Mouse (Mus musculus) neural tube, embryonic 14.5 days (tissue): ENCODE measurements around the gene Dync1li1. TPM values are rescaled to one million over a fixed set of nuclear protein-coding genes. Genes with fewer than 3 reads are reported as not detected.
A peak's percentile ranks its signal among the peaks of the same experiment; 100 is the strongest.
"Not testable (repeated sequence)": the region's sequence is repeated elsewhere in the genome, so short reads cannot be mapped to it uniquely, and the experiment has no call there.

ENCODE experiments used
- ATAC-seq: fragments of 200-750 bp; cut with Nextera tagmentation; 2 replicates; pipeline ENCODE4 v1.8.0; 2017; ENCODE audit warnings: low read depth, mild to moderate bottlenecking, moderate TSS enrichment, moderate library complexity
- H3K27ac ChIP-seq: fragments of 300-500 bp; sonication (generic); 2 replicates; pipeline ENCODE4 v1.5.1; 2014; ENCODE audit warnings: low read depth, mild to moderate bottlenecking, control low read depth, low read length, moderate library complexity, mixed read lengths
- H3K27me3 ChIP-seq: fragments of 300-500 bp; sonication (generic); 2 replicates; pipeline ENCODE4 v1.6.1; 2014; ENCODE audit warnings: low read length; ENCODE audit not compliant: control insufficient read depth, insufficient read depth
- H3K36me3 ChIP-seq: fragments of 300-500 bp; sonication (generic); 2 replicates; pipeline ENCODE4 v1.6.1; 2014; ENCODE audit warnings: low read length, mixed read lengths; ENCODE audit not compliant: control insufficient read depth, insufficient read depth
- H3K4me1 ChIP-seq: fragments of 300-500 bp; sonication (generic); 2 replicates; pipeline ENCODE4 v1.6.1; 2014; ENCODE audit warnings: low read length; ENCODE audit not compliant: control insufficient read depth, insufficient read depth
- H3K4me2 ChIP-seq: fragments of 300-500 bp; sonication (generic); 2 replicates; pipeline ENCODE4 v1.6.1; 2014; ENCODE audit warnings: mild to moderate bottlenecking, low read depth, low read length, control low read depth
- H3K4me3 ChIP-seq: fragments of 300-500 bp; sonication (generic); 2 replicates; pipeline ENCODE4 v1.5.1; 2014; ENCODE audit warnings: low read depth, low read length, control low read depth, mixed read lengths
- H3K9ac ChIP-seq: fragments of 300-500 bp; sonication (generic); replicated peaks from 2 replicates; pipeline ENCODE4 v1.6.1; 2014; ENCODE audit warnings: low read depth, mild to moderate bottlenecking, control low read depth, low read length, mixed read lengths
- H3K9me3 ChIP-seq: fragments of 300-500 bp; sonication (generic); 2 replicates; pipeline ENCODE4 v1.6.1; 2016; ENCODE audit warnings: low read length; ENCODE audit not compliant: control insufficient read depth
- WGBS: fragments of 180-500 bp; shearing (Covaris S2); extraction: QIAGEN DNeasy Blood & Tissue Kit; methylation state at CpG from one replicate; pipeline ENCODE4 v1.1.7; 2014; 5-methylcytosine and 5-hydroxymethylcytosine counted together
- polyA plus RNA-seq: library from polyadenylated mRNA; unstranded; fragments of >200 nt; fragmentation: Nextera tagmentation; extraction: Ambion mirVana; gene quantifications from 2 replicates; pipeline ENCODE4 v1.2.1, GENCODE M21; 2014

Dync1li1 gene
- polyA plus RNA-seq, 1 experiment from 2014 or later = 141 TPM

DNA sequence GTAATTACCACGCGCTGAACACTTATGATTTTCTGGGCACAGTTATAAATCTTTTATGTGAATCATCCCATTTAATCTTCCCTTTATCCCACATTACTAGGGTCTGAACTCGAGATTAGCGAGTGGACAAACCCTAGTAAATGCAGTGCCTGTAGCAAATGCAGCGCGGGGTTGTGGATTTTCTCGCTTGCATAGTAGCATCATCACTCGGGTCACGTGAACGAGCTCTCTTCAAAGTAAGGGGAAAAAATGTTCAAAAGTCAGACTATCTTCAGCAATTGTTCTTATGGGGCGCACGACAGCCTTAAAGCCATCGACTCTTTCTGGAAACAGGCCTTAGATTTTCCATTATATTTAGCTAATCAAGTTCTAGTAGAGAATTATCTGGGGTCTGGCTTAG is 951 bp upstream of the Dync1li1 start:
- Histone ChIP-seq H3K27ac (peak overlapping the region; percentile 96; the same call in 1 of the 2 replicates), H3K4me2 (peak overlapping the region; percentile 66), H3K36me3 (peaks cover 5% of the 10 kb centered on the region; the same call in 1 of the 2 replicates), H3K4me3 (peak overlapping the region; percentile 94), H3K4me1 (peaks cover 22% of the 10 kb centered on the region), H3K27me3 (no peaks in the 10 kb centered on the region), H3K9me3 (no peaks in the 10 kb centered on the region), H3K9ac (peak overlapping the region; percentile 96; the same call in 1 of the 2 replicates)
- ATAC-seq = no peak
- 73% methylated on average over 13 of the region's 13 CpGs for WGBS

DNA sequence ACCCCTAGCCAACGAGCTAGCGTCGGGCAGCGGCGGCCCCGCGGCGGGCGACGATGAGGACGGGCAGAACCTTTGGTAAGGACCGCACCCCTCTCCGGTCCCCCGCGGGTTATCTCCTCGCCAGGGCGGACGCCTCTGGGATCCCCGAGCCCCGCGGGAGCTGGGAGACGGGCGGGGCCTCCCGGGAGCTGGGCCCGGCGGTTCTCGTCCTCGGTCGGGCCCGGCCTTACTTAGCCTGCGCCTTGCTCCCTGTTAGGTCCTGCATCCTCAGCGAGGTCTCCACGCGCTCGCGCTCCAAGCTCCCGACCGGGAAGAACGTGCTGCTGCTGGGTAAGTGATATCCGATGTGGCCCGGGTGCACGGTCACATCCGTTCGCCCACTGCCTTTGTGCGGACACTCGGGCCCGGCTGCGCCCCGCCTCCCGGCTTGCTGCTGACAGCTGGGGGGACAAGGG is 390 bp downstream of the Dync1li1 start:
- H3K9ac ChIP-seq = peak overlapping the region; percentile 96
- H3K4me2 ChIP-seq = peak overlapping the region; percentile 76
- peaks cover 22% of the 10 kb centered on the region for H3K4me1 ChIP-seq
- H3K27me3 ChIP-seq = no peaks in the 10 kb centered on the region
- peak overlapping the region; percentile 96 for H3K27ac ChIP-seq
- H3K9me3 ChIP-seq = no peaks in the 10 kb centered on the region
- peak; percentile 75 for ATAC-seq
- peak overlapping the region; percentile 94 for H3K4me3 ChIP-seq
- H3K36me3 ChIP-seq = peaks cover 5% of the 10 kb centered on the region; the same call in 1 of the 2 replicates
- WGBS = under 1% methylated on average over 38 of the region's 50 CpGs

DNA sequence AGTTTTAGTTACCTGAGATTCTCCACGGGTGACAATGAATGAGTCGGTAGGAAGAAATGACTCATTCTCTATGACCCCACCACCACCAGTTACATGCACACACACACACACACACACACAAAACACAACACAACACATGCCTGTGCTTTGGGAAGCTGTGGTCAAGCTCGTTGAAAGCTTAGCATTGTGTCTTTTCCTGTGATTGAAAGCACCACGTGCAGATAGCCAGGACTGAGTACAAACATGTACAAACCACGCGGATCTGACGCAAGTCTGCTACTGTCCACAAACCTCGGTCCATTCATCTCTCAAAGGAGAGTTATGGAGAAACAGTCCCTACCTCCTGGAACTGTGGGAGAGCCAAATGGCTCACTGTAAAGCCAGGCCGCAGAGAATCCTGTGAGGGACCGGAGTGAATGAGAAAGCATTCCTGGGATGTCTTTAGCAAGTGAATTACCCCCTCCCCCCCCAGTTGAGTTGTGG is 1.6 kb downstream of the Dync1li1 start:
- H3K9ac ChIP-seq = peak overlapping the region; percentile 96; the same call in 1 of the 2 replicates
- 2% methylated on average over 10 of the region's 10 CpGs for WGBS
- H3K27me3 ChIP-seq = no peaks in the 10 kb centered on the region
- ATAC-seq = no peak
- peak overlapping the region; percentile 76 for H3K4me2 ChIP-seq
- peak overlapping the region; percentile 94 for H3K4me3 ChIP-seq
- H3K4me1 ChIP-seq = peaks cover 22% of the 10 kb centered on the region
- no peaks in the 10 kb centered on the region for H3K9me3 ChIP-seq
- H3K36me3 ChIP-seq = peaks cover 5% of the 10 kb centered on the region; the same call in 1 of the 2 replicates
- no peak overlapping the region for H3K27ac ChIP-seq

DNA sequence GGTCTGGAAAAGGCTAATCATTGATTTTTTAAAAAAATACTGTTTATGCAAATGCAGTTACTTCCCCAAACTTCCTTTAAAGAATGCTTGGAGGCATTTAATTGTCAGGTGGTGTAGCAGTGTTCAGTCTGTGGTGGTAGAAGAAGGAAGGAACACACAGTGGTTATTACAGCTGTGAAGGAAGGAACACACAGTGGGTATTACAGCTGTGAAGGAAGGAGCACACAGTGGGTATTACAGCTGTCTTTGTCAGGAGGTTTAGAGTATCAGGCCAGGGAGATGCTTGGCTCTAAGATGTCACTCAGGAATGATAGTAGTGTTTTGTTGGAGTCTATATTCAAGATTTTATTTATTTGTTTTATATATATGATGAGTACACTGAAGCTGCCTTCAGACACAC is 2.5 kb downstream of the Dync1li1 start:
- no peak for ATAC-seq
- H3K4me3 ChIP-seq = no peak overlapping the region
- no peaks in the 10 kb centered on the region for H3K27me3 ChIP-seq

DNA sequence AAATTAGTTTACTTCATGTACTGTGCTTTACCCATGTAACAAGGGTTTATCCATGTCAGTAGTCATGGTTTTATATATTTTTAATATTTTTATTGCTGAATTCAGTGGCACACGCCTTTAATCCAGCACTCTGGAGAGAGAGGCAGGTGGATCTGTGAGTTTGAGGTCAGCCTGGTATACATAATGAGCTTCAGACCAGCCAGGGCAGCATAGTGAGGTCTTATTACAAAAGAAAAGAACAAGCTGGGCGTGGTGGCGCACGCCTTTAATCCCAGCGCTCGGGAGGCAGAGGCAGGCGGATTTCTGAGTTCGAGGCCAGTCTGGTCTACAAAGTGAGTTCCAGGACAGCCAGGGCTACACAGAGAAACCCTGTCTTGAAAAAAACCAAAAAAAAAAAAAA is 7.1 kb downstream of the Dync1li1 start:
- not testable (repeated sequence) for ATAC-seq, H3K9me3 ChIP-seq, H3K4me3 ChIP-seq, H3K27ac ChIP-seq, H3K36me3 ChIP-seq, H3K4me2 ChIP-seq, H3K9ac ChIP-seq, H3K27me3 ChIP-seq, H3K4me1 ChIP-seq
- 95% methylated on average over 8 of the region's 8 CpGs for WGBS

More for the DNA sequence above, 2.5 kb downstream of the Dync1li1 start:
- Histone ChIP-seq H3K27ac (no peak overlapping the region), H3K4me2 (peak overlapping the region; percentile 76; the same call in 1 of the 2 replicates), H3K36me3 (peaks cover 5% of the 10 kb centered on the region; the same call in 1 of the 2 replicates), H3K4me1 (peaks cover 22% of the 10 kb centered on the region), H3K9me3 (no peaks in the 10 kb centered on the region), H3K9ac (no peak overlapping the region)

DNA sequence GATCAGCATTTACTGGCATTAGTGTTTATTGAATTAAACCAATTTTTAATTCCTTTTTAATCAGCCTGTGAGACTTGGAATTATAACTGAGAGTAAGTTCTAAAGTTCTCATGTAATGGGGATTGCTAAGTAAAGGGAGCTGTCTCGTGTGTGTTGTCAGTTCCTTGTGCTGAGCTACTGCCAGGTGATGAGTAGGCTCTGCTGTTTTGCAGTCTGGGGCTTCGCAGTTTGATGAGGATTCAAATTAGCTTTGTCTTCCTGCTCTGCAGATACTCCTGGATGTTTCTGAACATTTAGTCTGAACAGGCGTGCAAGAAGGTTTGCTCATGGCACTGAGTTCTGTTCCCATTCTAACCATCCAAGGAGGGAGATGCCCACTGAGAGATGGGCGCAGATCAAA is 8.5 kb downstream of the Dync1li1 start:
- 95% methylated on average over 4 of the region's 4 CpGs for WGBS
- Histone ChIP-seq H3K9ac (no peak overlapping the region), H3K27ac (no peak overlapping the region), H3K36me3 (peaks cover 10% of the 10 kb centered on the region; the same call in 1 of the 2 replicates), H3K27me3 (no peaks in the 10 kb centered on the region), H3K4me3 (no peak overlapping the region), H3K4me1 (0 out of 2 replicates have a peak, but pooled peaks cover 2% of the 10 kb centered on the region), H3K4me2 (no peak overlapping the region), H3K9me3 (no peaks in the 10 kb centered on the region)
- ATAC-seq = no peak

DNA sequence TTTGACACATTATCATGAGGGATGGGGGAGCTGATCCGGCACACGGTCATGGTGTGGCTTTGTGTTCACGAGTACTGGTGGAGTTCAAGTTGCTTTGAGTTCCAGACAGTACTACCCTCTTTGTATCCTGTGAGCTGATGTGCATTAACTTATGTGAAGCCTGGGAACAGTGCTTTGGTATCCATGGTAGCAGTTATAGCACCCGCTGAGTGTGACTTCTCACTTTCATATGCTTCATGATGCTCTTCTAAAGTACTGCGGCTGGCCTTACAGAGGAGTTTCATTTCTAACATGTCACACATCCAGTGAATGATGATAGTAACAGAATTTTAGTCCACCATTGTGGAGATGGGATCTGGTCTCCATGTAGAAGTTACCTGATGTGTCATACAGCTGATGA is 9.3 kb downstream of the Dync1li1 start:
- H3K4me3 ChIP-seq = no peak overlapping the region
- no peak overlapping the region for H3K9ac ChIP-seq
- WGBS = 88% methylated on average over 5 of the region's 5 CpGs
- H3K4me1 ChIP-seq = 0 out of 2 replicates have a peak, but pooled peaks cover 2% of the 10 kb centered on the region
- no peaks in the 10 kb centered on the region for H3K9me3 ChIP-seq
- H3K36me3 ChIP-seq = peaks cover 5% of the 10 kb centered on the region; the same call in 1 of the 2 replicates
- H3K27ac ChIP-seq = no peak overlapping the region
- no peaks in the 10 kb centered on the region for H3K27me3 ChIP-seq
- no peak for ATAC-seq
- H3K4me2 ChIP-seq = no peak overlapping the region

DNA sequence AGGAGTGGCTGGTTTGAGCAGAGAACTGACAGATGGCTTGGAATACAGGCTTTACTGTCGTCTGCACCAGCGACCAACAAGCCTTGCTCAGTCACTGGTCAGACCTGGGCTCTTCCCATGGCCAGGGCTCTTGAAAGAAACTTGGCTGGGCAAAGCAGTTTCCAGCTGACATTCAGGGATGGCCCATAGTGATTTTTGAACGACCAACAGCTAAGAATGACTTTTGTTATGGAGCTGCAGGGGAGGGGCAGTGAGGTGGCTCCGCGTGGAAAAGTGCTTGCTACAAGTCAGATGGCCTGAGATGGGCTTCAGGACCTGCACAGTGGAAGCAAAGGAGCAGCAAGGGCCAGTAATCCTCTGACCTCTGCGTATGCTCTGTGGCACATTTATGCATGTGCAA is 10.7 kb downstream of the Dync1li1 start:
- Histone ChIP-seq H3K9me3 (no peaks in the 10 kb centered on the region), H3K36me3 (peaks cover 5% of the 10 kb centered on the region; the same call in 1 of the 2 replicates), H3K4me3 (no peak overlapping the region), H3K4me2 (no peak overlapping the region), H3K9ac (no peak overlapping the region), H3K27me3 (no peaks in the 10 kb centered on the region), H3K27ac (no peak overlapping the region), H3K4me1 (0 out of 2 replicates have a peak, but pooled peaks cover 2% of the 10 kb centered on the region)
- 70% methylated on average over 6 of the region's 6 CpGs for WGBS
- ATAC-seq = no peak

DNA sequence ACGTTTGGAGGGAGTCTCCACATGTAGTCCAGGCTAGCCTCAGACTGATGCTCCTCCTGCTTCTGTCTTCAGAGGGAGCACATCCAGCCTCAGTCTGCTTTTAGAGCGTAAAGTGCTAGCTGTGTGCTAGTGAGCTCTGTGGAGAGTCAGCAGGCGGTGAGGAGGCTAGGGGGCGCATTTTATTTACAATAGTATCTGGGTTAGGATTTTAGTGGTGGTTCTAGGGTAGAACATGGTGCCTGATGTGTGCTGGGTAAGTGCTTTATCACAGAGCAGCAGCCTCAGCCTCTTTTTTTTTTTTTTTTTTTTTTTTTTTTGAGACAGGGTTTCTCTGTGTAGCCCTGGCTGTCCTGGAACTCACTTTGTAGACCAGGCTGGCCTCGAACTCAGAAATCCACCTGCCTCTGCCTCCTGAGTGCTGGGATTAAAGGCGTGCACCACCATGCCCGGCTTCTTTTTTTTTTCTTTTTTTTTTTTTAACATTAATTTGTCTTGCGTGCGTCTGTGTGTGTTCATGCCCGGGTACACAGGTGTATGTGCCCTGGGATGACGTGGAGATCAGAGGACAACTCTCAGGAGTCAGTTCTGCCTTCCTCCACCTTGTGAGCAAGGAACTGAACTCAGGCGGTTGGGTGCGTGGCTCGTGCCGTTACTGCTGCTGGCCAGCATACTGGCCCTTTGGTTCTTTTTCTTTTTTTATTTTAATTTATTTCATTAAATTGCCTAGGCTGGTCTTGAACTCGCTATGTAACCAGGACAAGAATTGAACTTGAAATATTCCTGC is 11.5 kb downstream of the Dync1li1 start:
- no peak overlapping the region for H3K9ac ChIP-seq
- ATAC-seq = no peak
- H3K4me1 ChIP-seq = 0 out of 2 replicates have a peak, but pooled peaks cover 2% of the 10 kb centered on the region
- H3K36me3 ChIP-seq = peaks cover 5% of the 10 kb centered on the region; the same call in 1 of the 2 replicates
- no peaks in the 10 kb centered on the region for H3K27me3 ChIP-seq
- 94% methylated on average over 16 of the region's 16 CpGs for WGBS
- H3K4me3 ChIP-seq = no peak overlapping the region
- no peak overlapping the region for H3K27ac ChIP-seq
- no peaks in the 10 kb centered on the region for H3K9me3 ChIP-seq
- H3K4me2 ChIP-seq = no peak overlapping the region
